Mouse (Mus musculus) heart, embryonic 14.5 days (tissue): ENCODE measurements around the gene Troap. TPM values are rescaled to one million over a fixed set of nuclear protein-coding genes. Genes with fewer than 3 reads are reported as not detected.

Source experiments
- ATAC-seq: fragments of 200-750 bp; cut with Nextera tagmentation; 2 replicates; pipeline ENCODE4 v1.8.0; 2017; ENCODE audit warnings: low read depth, moderate TSS enrichment; ENCODE audit not compliant: insufficient number of reproducible peaks, insufficient read depth, low FRiP score
- H3K27ac ChIP-seq, 2 experiments: fragments of 200-500 bp in 1 of 2; fragments of 300-500 bp in 1 of 2; sonication (generic) in 1 of 2; replicated peaks in 1 of 2; 2 replicates each; pipeline ENCODE4 v1.5.1; 2012 to 2014; ENCODE audit warnings: low read depth in 2 of 2, low read length in 2 of 2, control low read depth in 1 of 2, mild to moderate bottlenecking in 1 of 2, mixed read lengths in 1 of 2; ENCODE audit not compliant: control insufficient read depth in 1 of 2, insufficient read depth in 1 of 2
- H3K27me3 ChIP-seq: fragments of 300-500 bp; sonication (generic); 2 replicates; pipeline ENCODE4 v1.6.1; 2014; ENCODE audit warnings: mild to moderate bottlenecking, low read length, control low read depth; ENCODE audit not compliant: control insufficient read depth, insufficient read depth
- H3K36me3 ChIP-seq: fragments of 300-500 bp; sonication (generic); 2 replicates; pipeline ENCODE4 v1.6.1; 2014; ENCODE audit warnings: mild to moderate bottlenecking, control low read depth, low read length, mixed read lengths; ENCODE audit not compliant: control insufficient read depth, insufficient read depth
- H3K4me1 ChIP-seq, 2 experiments: fragments of 200-500 bp in 1 of 2; fragments of 300-500 bp in 1 of 2; sonication (generic) in 1 of 2; 2 replicates each; pipeline ENCODE4 v1.6.1; 2012 to 2014; ENCODE audit warnings: low read length in 2 of 2, control low read depth in 1 of 2, mixed read lengths in 1 of 2; ENCODE audit not compliant: control insufficient read depth in 2 of 2, insufficient read depth in 2 of 2
- H3K4me2 ChIP-seq: fragments of 300-500 bp; sonication (generic); 2 replicates; pipeline ENCODE4 v1.6.1; 2014; ENCODE audit warnings: mild to moderate bottlenecking, low read length
- H3K4me3 ChIP-seq, 2 experiments: fragments of 200-500 bp in 1 of 2; fragments of 300-500 bp in 1 of 2; sonication (generic) in 1 of 2; 2 replicates each; pipeline ENCODE4 v1.5.1; 2012 to 2014; ENCODE audit warnings: low read length in 2 of 2, mild to moderate bottlenecking in 2 of 2, control low read depth in 1 of 2, low read depth in 1 of 2, moderate library complexity in 1 of 2; ENCODE audit not compliant: control insufficient read depth in 1 of 2, insufficient read depth in 1 of 2
- H3K9ac ChIP-seq: fragments of 300-500 bp; sonication (generic); 2 replicates; pipeline ENCODE4 v1.6.1; 2014; ENCODE audit warnings: mild to moderate bottlenecking, low read length
- H3K9me3 ChIP-seq: fragments of 300-500 bp; sonication (generic); 2 replicates; pipeline ENCODE4 v1.6.1; 2016; ENCODE audit warnings: low read length, control low read depth; ENCODE audit not compliant: control insufficient read depth
- WGBS: fragments of 180-500 bp; shearing (Covaris S2); extraction: QIAGEN DNeasy Blood & Tissue Kit; methylation state at CpG from one replicate; pipeline ENCODE4 v1.1.7; 2014; 5-methylcytosine and 5-hydroxymethylcytosine counted together
- polyA plus RNA-seq: library from polyadenylated mRNA; unstranded; fragments of >200 nt; fragmentation: Nextera tagmentation; extraction: Ambion mirVana; gene quantifications from 2 replicates; pipeline ENCODE4 v1.2.1, GENCODE M21; 2014

Gene Troap
- polyA plus RNA-seq, 1 experiment from 2014 or later = 16.5 TPM

DNA sequence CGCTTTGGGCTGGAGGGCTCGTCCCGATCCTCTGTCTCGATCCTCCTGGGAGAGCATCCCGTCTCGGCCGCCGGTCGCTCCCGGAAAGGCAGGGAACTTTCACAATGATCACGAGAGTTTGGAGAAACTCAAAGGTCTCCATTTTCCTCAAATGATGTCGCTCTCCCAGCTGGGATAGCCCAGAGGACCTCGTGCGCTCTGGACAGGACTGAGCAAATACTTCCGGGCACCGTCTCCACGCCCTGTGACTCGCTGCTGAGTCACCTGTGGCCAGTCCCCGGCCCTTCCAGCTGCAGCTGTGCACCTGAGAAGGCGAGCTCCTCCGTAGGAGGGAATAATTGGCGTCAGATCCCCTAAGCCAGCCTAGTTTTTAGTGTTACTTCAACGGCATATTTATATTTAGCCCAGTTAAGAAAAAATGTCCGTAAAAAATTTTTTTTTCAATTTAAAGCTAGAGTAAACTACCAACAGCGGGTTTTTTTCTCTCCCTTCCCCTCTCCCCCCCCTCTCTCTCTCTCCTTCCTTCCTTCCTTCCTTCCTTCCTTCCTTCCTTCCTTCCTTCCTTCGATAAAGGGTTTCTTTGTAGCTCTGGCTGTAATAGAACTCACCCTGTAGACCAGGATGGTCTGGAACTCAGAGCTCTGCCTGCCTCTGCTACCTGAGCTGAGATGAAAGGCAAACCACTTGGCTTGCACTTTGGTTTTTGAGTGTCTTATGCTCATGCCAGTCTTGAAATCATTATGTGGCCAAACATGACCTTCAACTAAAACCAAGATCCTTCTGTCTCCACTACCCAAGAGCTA, 43.6 kb upstream of the Troap start:
- peak overlapping the region; percentile 72 for H3K4me2 ChIP-seq
- no peaks in the 10 kb centered on the region for H3K9me3 ChIP-seq
- peaks cover 19% of the 10 kb centered on the region for H3K36me3 ChIP-seq
- H3K9ac ChIP-seq = peak overlapping the region; percentile 78
- no peak for ATAC-seq
- peak overlapping the region; percentile 72 to 90 for H3K27ac ChIP-seq
- no peaks in the 10 kb centered on the region for H3K27me3 ChIP-seq
- H3K4me1 ChIP-seq = peaks cover 24 to 41% of the 10 kb centered on the region in 2 experiments
- WGBS = 5% methylated on average over 26 of the region's 26 CpGs
- H3K4me3 ChIP-seq = peak overlapping the region; percentile 65 to 72

DNA sequence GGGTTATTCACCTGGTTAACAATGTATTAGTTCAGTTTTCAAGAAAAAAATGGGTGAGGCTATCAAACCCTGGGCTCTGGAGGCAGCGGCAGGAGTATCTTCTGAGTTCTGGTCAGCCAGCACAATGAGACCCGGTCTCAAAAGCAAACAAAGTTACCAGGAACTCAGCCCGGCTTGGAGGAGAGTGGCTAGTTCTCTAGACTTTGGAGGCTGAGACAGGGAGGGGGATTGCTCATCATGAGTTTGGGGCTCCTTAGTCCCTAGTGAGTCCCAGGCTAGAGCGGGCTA, 43.0 kb upstream of the Troap start:
- Histone ChIP-seq H3K4me1 (peaks cover 26 to 46% of the 10 kb centered on the region in 2 experiments), H3K36me3 (peaks cover 24% of the 10 kb centered on the region), H3K4me2 (peak overlapping the region; percentile 72), H3K9me3 (no peaks in the 10 kb centered on the region), H3K27me3 (no peaks in the 10 kb centered on the region), H3K9ac (peak overlapping the region; percentile 78), H3K27ac (0 out of 4 replicates have a peak overlapping the region, but pooled peaks of 1 of the 2 experiments have one; percentile 9), H3K4me3 (peak overlapping the region; percentile 65 to 72)
- no peak for ATAC-seq
- WGBS = 74% methylated on average over 4 of the region's 4 CpGs

DNA sequence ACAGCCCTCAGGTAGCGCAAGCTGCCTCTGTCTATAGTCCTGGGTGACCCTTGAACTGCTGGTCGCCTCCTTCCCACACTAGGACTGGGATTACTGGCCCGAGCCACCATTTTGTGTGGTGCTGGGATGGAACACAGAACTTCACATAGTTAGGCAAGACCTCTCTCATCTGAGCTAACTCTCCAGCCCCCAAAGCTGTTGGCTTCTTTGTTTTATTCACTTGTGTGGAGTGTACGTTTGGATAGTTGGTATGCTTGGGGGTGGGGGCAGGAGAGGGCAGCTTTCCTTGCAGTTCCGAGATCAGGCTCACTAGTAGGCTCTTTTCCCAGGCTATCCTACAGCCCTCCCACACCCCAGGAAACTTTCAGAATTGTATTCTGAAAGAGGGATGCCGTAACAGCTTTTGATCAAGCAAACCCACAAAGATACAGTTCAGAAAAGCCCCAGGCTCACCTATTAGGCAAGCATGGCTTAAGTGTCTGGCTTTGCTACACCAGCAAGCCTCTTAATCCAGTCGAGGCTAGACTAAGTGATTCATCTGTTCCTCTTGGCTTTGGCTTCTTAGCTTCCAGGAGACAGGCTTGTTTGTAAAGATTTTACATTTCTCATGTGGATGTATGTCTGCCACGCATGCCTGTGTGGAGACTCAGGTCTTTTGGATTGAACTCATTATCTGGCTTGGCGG, 42.2 kb upstream of the Troap start:
- Histone ChIP-seq H3K4me2 (peak overlapping the region; percentile 72), H3K27me3 (no peaks in the 10 kb centered on the region), H3K9me3 (no peaks in the 10 kb centered on the region), H3K9ac (peak overlapping the region; percentile 51), H3K4me3 (peak overlapping the region; percentile 19 to 65), H3K4me1 (peaks cover 30 to 52% of the 10 kb centered on the region in 2 experiments), H3K36me3 (peaks cover 30% of the 10 kb centered on the region), H3K27ac (peak overlapping the region; percentile 39 to 42; a peak in 2 of 4 replicates)
- WGBS = 59% methylated on average over 9 of the region's 9 CpGs
- ATAC-seq = no peak

DNA sequence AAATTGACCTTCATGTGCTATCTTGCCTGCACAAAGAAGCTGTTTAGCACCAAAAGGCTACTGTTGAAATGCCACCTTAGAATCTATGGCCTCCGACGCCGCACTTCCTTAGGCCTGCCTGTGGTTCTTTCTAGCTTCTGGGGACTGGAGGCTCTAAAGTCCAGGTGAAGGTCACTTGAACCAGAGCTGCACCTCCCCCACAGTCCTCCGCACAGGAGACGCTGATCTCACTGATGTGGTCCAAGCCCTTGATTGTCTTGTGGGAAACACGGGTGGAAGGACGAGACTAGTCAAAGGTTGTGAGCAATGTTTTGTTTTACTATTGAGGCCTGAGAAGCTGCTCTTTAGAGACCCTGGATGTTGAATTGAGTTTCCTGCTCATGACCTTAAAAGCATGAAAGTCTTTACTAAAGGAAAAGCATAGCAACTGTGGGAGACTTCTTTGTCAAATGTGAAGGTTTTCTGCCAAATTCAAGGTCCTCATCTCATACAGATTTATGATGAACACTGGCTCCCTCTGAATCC, 41.6 kb upstream of the Troap start:
- Histone ChIP-seq H3K36me3 (peaks cover 30% of the 10 kb centered on the region), H3K27ac (peak overlapping the region; percentile 39 to 42; a peak in 2 of 4 replicates), H3K27me3 (no peaks in the 10 kb centered on the region), H3K4me1 (peaks cover 30 to 52% of the 10 kb centered on the region in 2 experiments), H3K4me3 (peak overlapping the region; percentile 19 to 65), H3K4me2 (peak overlapping the region; percentile 72), H3K9me3 (no peaks in the 10 kb centered on the region), H3K9ac (peak overlapping the region; percentile 51)
- no peak for ATAC-seq
- 29% methylated on average over 7 of the region's 7 CpGs for WGBS

DNA sequence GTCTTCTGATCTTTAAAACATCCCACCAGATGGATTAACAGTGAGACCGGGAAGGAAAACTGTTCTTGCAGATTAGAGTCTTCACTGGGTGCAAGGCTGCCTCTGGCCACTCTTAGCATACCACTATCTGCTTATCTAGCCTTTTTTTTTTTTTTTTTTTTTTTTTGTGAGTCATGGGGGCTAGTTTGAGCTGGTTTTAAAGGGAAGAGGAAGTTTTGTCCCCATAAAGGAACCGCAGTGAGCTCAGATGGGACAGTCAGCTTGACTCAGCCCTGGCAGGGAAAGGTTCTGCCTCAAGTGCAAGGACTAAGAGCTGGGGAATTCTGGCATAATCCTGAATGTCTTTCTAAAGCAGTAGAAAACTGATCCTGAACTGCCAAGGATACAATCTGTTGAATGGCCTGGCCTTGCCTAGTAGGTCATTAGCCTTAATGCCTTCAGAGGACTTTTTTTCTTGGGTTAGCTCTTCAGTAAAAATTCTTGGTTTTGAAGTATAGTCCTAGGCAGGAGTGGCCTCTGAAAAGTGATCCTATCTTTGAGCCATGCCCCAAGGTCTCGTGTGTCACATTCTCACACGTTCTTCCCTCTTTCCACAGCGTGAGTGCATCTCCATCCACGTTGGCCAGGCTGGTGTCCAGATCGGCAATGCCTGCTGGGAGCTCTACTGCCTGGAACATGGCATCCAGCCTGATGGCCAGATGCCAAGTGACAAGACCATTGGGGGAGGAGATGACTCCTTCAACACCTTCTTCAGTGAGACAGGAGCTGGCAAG, 40.7 kb upstream of the Troap start:
- peak overlapping the region in 1 of 2 experiments; percentile 42; a peak in 1 of 4 replicates for H3K27ac ChIP-seq

DNA sequence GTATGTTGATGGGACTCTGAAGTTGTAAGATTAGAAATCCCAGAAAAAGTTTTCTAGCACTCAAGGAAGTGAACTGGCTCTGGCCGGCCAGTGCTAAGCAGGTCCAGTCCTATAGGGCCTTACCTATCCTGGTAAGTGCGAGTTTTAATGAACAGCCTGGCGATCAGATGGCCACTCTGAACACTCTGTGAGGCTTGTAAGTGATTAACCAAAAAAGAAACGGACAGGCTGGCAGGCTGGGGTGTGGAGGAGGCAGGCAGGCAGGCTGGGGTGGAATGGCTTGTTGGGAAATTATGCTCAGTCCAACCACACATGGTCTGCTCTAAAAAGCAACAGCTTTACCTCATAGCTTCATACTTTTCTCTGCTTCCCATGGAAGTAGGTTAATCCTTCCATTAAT, 38.9 kb upstream of the Troap start:
- Histone ChIP-seq H3K9me3 (no peaks in the 10 kb centered on the region), H3K36me3 (peaks cover 44% of the 10 kb centered on the region), H3K9ac (no peak overlapping the region), H3K27ac (no peak overlapping the region), H3K4me2 (no peak overlapping the region), H3K4me1 (peaks cover 27 to 47% of the 10 kb centered on the region in 2 experiments), H3K27me3 (no peaks in the 10 kb centered on the region), H3K4me3 (no peak overlapping the region)
- WGBS = 73% methylated on average over 4 of the region's 4 CpGs
- ATAC-seq = no peak

More for the DNA sequence above, 40.7 kb upstream of the Troap start:
- ATAC-seq = no peak
- no peak overlapping the region for H3K9ac ChIP-seq
- H3K27me3 ChIP-seq = no peaks in the 10 kb centered on the region
- no peaks in the 10 kb centered on the region for H3K9me3 ChIP-seq
- H3K4me1 ChIP-seq = peaks cover 30 to 52% of the 10 kb centered on the region in 2 experiments
- WGBS = 55% methylated on average over 6 of the region's 7 CpGs
- peaks cover 39% of the 10 kb centered on the region for H3K36me3 ChIP-seq
- peak overlapping the region in 1 of 2 experiments; percentile 65; a peak in 2 of 4 replicates for H3K4me3 ChIP-seq
- peak overlapping the region; percentile 72 for H3K4me2 ChIP-seq

DNA sequence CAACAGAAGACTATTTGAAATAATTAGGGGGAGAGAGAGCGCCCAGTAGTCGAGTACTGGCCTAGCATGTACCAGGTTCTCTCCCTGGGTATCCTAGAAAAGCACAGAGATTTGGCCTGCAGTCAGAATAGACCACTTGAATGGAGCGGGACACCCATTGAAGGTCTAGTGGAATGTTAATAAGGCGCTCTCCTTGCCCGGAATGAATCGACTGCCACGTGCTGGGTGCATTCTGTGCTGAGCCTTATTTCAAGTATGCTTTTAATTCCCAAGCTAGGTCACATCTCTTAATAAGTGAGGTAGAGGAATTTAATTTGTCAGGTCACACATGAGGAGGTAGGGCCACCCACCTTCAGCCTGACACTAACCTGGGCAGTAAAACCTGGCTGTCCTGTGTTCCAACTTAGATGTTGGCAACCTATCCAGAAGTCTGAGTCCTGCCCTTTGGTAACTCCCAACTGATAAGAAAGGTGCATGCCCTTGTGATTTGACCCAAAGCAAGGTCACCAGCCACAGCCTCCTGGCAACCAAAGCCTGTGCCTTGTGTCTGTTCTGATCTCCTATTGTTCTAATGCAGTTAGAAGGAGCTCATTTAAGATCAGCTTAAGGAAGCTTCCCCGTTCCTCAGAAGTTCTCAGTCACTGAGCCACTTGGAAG, 38.0 kb upstream of the Troap start:
- peak; percentile 63 for ATAC-seq
- Histone ChIP-seq H3K27me3 (no peaks in the 10 kb centered on the region), H3K4me2 (no peak overlapping the region), H3K9me3 (no peaks in the 10 kb centered on the region), H3K36me3 (peaks cover 44% of the 10 kb centered on the region), H3K4me3 (no peak overlapping the region), H3K27ac (peak overlapping the region; percentile 26 to 42; a peak in 2 of 4 replicates), H3K9ac (no peak overlapping the region), H3K4me1 (peaks cover 25 to 41% of the 10 kb centered on the region in 2 experiments)
- WGBS = 47% methylated on average over 8 of the region's 8 CpGs
